Mouse (Mus musculus): ENCODE results near the gene Eya2. TPM values are rescaled to one million over a fixed set of nuclear protein-coding genes. Genes with fewer than 3 reads are reported as not detected.

The Eya2 gene
- polyA plus RNA-seq (2015; fragmentation: Nextera tagmentation; extraction: Ambion mirVana) = 9.3 and 10.0 TPM in 2 replicates

GRCm38 (mm10) chr2:165594907-165595675 is at the start of gene Eya2:
Gene Eya2 (plus strand): TSS chr2:165595032.

Other genes starting within 250 kb of the Eya2 start
- 0.88 and 1.8 TPM in 2 replicates for gene Zfp663, start 226.3 kb upstream of the Eya2 start, polyA plus RNA-seq (2015; fragmentation: Nextera tagmentation; extraction: Ambion mirVana)
- gene Zfp334, start 206.8 kb upstream of the Eya2 start, polyA plus RNA-seq (2015; fragmentation: Nextera tagmentation; extraction: Ambion mirVana) = 4.7 and 5.1 TPM in 2 replicates
- 0.06 and 0.14 TPM in 2 replicates for gene Ocstamp, start 194.6 kb upstream of the Eya2 start, polyA plus RNA-seq (2015; fragmentation: Nextera tagmentation; extraction: Ambion mirVana)
- 8.6 and 12.8 TPM in 2 replicates for gene Slc13a3, start 121.8 kb upstream of the Eya2 start, polyA plus RNA-seq (2015; fragmentation: Nextera tagmentation; extraction: Ambion mirVana)
- 32.4 and 34.9 TPM in 2 replicates for gene Trp53rka, start 101.7 kb upstream of the Eya2 start, polyA plus RNA-seq (2015; fragmentation: Nextera tagmentation; extraction: Ambion mirVana)
- 2.4 and 3.1 TPM in 2 replicates for gene Slc2a10, start 91.2 kb upstream of the Eya2 start, polyA plus RNA-seq (2015; fragmentation: Nextera tagmentation; extraction: Ambion mirVana)

All from neural tube, postnatal 0 days (tissue).